Mouse (Mus musculus) embryonic fibroblast, embryonic 13.5 days (primary cell): ENCODE data around the gene Slc2a12.

Source experiments
- CTCF ChIP-seq: IDR thresholded peaks from 2 replicates; pipeline ENCODE4 v1.5.1; 2011; ENCODE audit warnings: mild to moderate bottlenecking, control low read depth, low read length, moderate library complexity, borderline replicate concordance; ENCODE audit not compliant: insufficient read depth
- POLR2A ChIP-seq: IDR thresholded peaks from 2 replicates; pipeline ENCODE4 v1.6.1; 2011; ENCODE audit warnings: low read depth, mild to moderate bottlenecking, control low read depth, low read length, moderate library complexity

- TF ChIP-seq CTCF = no peak
- TF ChIP-seq POLR2A = no peak
Measured at GRCm38 (mm10) chr10:22631528-22631927, 13.3 kb upstream of the Slc2a12 start.
